Mouse (Mus musculus) heart, postnatal 25 days (tissue): ENCODE data around the gene Ythdc1. TPM values are rescaled to one million over a fixed set of nuclear protein-coding genes. Genes with fewer than 3 reads are reported as not detected.

ENCODE experiments used
- DNase-seq: peaks from one replicate; pipeline ENCODE4 v3.0.0; 2022; ENCODE audit warnings: low spot score
- intact Hi-C: fragments of 180-260 bp; cut with DNase I; formaldehyde crosslinking; loops from one replicate; pipeline ENCODE4 v1.15.1; 2025
- total RNA-seq, 2 experiments: library from RNA; stranded (reverse); gene quantifications; 2 replicates each; pipeline ENCODE4 v1.2.3; 2021

The Ythdc1 gene
- total RNA-seq, 2 experiments from 2014 or later: 28.8 to 35.1 TPM

DNA sequence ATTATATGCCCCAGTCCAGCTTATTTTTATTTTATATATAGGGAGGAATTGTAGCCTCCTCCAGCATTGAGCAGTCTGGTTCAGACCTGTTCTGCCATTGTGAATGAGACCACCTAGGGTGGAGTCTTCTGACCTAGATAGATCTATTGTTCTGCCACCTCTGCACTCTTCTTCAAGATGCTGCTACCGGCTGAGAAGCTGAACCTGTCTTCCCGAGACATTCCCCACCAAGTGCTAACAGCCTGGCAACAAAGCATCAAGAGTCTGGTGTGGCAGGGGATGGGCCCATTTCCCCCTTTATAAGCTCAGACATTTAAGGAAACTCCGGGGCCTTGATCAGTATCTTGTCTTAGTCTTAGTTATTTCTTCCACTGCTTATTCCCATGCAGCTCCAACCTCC lies 54.3 kb downstream of the Ythdc1 start:
- DNase-seq: no peak
- intact Hi-C loops: loop anchor here (10.0 kb wide), 1 partner anchor 286 kb away; the partner anchor contains the start of gene Ugt2b5

DNA sequence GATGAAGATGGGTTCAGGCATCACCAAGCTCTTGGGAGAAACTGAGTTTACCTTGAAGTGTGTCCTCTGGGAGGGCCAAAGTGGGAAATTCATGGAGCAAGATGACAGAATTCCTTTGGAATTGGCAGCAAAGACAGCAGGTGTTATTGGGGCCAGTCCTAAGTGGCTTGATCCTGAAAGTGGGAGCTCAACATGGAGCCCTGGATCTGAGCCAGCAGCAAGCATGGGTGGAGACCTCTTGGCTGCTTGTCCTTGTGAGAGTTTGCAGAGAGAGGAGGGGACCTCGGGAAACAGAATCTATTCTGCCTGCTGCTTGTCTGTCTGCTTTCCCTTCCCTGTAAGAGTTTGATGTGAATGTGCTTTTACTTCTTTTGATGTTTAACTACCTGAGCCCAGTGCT lies 67.9 kb downstream of the Ythdc1 start:
- DNase-seq: no peak
- intact Hi-C loops: no loop called here

Other genes with a start within 250 kb of the Ythdc1 start
- gene Tmprss11f, start 171.8 kb upstream of the Ythdc1 start, total RNA-seq: not detected
- not detected for gene Tmprss11b, start 127.9 kb upstream of the Ythdc1 start, total RNA-seq
- gene Tmprss11e, start 58.4 kb upstream of the Ythdc1 start, total RNA-seq: not detected
- not detected for gene Ugt2b34, start 102.7 kb downstream of the Ythdc1 start, total RNA-seq
- not detected for gene Ugt2b1, start 122.3 kb downstream of the Ythdc1 start, total RNA-seq
- not detected for gene Ugt2b35, start 196.6 kb downstream of the Ythdc1 start, total RNA-seq